Mouse (Mus musculus): ENCODE results near the gene Zcchc2. TPM values are rescaled to one million over a fixed set of nuclear protein-coding genes. Genes with fewer than 3 reads are reported as not detected.

Gene Zcchc2
- total and polyA plus RNA-seq, 3 experiments: 6.8 to 12.6 (median 7.8) TPM

- peaks cover 2 to 8% of the 10 kb centered on the region in 2 experiments; a peak in 2 of 4 replicates for H3K4me1 ChIP-seq (ENCODE audit: control insufficient read depth in 1 of 2, insufficient read depth in 2 of 2)
- no peak for DNase-seq (ENCODE audit: extremely low read depth)
- dilution Hi-C loops (cut with MboI; ENCODE audit: extremely low pct_ligation_motif_present, extremely low pct_unique_long_range_greater_than_20kb, low sequenced_read_pairs): no loop called here
- H3K36me3 ChIP-seq (replicated peaks in 1 of 2; ENCODE audit: control insufficient read depth in 1 of 2, insufficient read depth in 1 of 2, low read length in 1 of 2): no peaks in the 10 kb centered on the region
- in situ Hi-C loops (cut with MboI; ENCODE audit: low pct_ligation_motif_present, low pct_unique_long_range_greater_than_20kb, low sequenced_read_pairs): no loop called here
- no peaks in the 10 kb centered on the region for H3K79me2 ChIP-seq (replicated peaks; ENCODE audit: control insufficient read depth, extremely low read depth, insufficient read depth, poor library complexity, severe bottlenecking)
- no peaks in the 10 kb centered on the region for H3K27me3 ChIP-seq (replicated peaks)
- H3K27ac ChIP-seq (ENCODE audit: insufficient read depth, low read depth): no peak overlapping the region
- TF ChIP-seq NRF1 (IDR thresholded peaks at IDR 0.05; ENCODE audit: low read depth, low read length) (no peak), TCF12 (IDR thresholded peaks at IDR 0.05; ENCODE audit: low read depth, low read length) (no peak)
- no peak overlapping the region for H3K4me2 ChIP-seq (ENCODE audit: insufficient read depth, low read depth, poor library complexity, severe bottlenecking)
- H3K9ac ChIP-seq (ENCODE audit: insufficient read depth, low read depth): no peak overlapping the region
- no peak overlapping the region for H3K4me3 ChIP-seq (replicated peaks in 1 of 3; ENCODE audit: low read depth in 2 of 3, low read length in 2 of 3, poor library complexity in 1 of 3)
- no peaks in the 10 kb centered on the region for H3K9me3 ChIP-seq (replicated peaks; ENCODE audit: low read length)
These were observed 27.4 kb upstream of the Zcchc2 start for GRCm38 (mm10) chr1:105962852-105963251.

GRCm38 (mm10) chr1:105964514-105964913 is 25.7 kb upstream of the Zcchc2 start:
- no peak overlapping the region for H3K27ac ChIP-seq (ENCODE audit: insufficient read depth, low read depth)
- H3K79me2 ChIP-seq (replicated peaks; ENCODE audit: control insufficient read depth, extremely low read depth, insufficient read depth, poor library complexity, severe bottlenecking): no peaks in the 10 kb centered on the region
- dilution Hi-C loops (cut with MboI; ENCODE audit: extremely low pct_ligation_motif_present, extremely low pct_unique_long_range_greater_than_20kb, low sequenced_read_pairs): no loop called here
- in situ Hi-C loops (cut with MboI; ENCODE audit: low pct_ligation_motif_present, low pct_unique_long_range_greater_than_20kb, low sequenced_read_pairs): no loop called here
- no peak overlapping the region for H3K4me2 ChIP-seq (ENCODE audit: insufficient read depth, low read depth, poor library complexity, severe bottlenecking)
- H3K9ac ChIP-seq (ENCODE audit: insufficient read depth, low read depth): no peak overlapping the region
- DNase-seq (ENCODE audit: extremely low read depth): no peak
- TF ChIP-seq MXI1 (IDR thresholded peaks at IDR 0.05; ENCODE audit: low read depth, low read length) (no peak), GABPA (IDR thresholded peaks at IDR 0.05; ENCODE audit: insufficient replicate concordance, low read depth, low read length) (no peak), KAT2A (IDR thresholded peaks at IDR 0.05; ENCODE audit: insufficient replicate concordance, low read length) (no peak), MAFK (IDR thresholded peaks at IDR 0.05; ENCODE audit: insufficient replicate concordance, low read length) (no peak), NRF1 (IDR thresholded peaks at IDR 0.05; ENCODE audit: low read depth, low read length) (no peak), SIN3A (IDR thresholded peaks at IDR 0.05; ENCODE audit: low read length) (no peak), SMC3 (IDR thresholded peaks at IDR 0.05; ENCODE audit: low read depth, low read length) (no peak), ZKSCAN1 (IDR thresholded peaks at IDR 0.05; ENCODE audit: borderline replicate concordance, low read depth, low read length) (no peak), IRF4 (IDR thresholded peaks at IDR 0.05; ENCODE audit: low read depth, low read length) (no peak), HCFC1 (IDR thresholded peaks at IDR 0.05; ENCODE audit: low read depth, low read length) (no peak), BHLHE40 (IDR thresholded peaks at IDR 0.05; ENCODE audit: low read depth, low read length) (no peak)
- H3K4me3 ChIP-seq (replicated peaks in 1 of 3; ENCODE audit: low read depth in 2 of 3, low read length in 2 of 3, poor library complexity in 1 of 3): no peak overlapping the region
- H3K36me3 ChIP-seq (replicated peaks in 1 of 2; ENCODE audit: control insufficient read depth in 1 of 2, insufficient read depth in 1 of 2, low read length in 1 of 2): no peaks in the 10 kb centered on the region
- H3K9me3 ChIP-seq (replicated peaks; ENCODE audit: low read length): no peaks in the 10 kb centered on the region
- no peaks in the 10 kb centered on the region for H3K27me3 ChIP-seq (replicated peaks)
- peaks cover 2 to 10% of the 10 kb centered on the region in 2 experiments; a peak in 2 of 4 replicates for H3K4me1 ChIP-seq (ENCODE audit: control insufficient read depth in 1 of 2, insufficient read depth in 2 of 2)

GRCm38 (mm10) chr1:105965189-105965588 is 25.0 kb upstream of the Zcchc2 start:
- Histone ChIP-seq H3K27ac (ENCODE audit: insufficient read depth, low read depth) (no peak overlapping the region), H3K4me2 (ENCODE audit: insufficient read depth, low read depth, poor library complexity, severe bottlenecking) (no peak overlapping the region), H3K36me3 (replicated peaks in 1 of 2; ENCODE audit: control insufficient read depth in 1 of 2, insufficient read depth in 1 of 2, low read length in 1 of 2) (no peaks in the 10 kb centered on the region), H3K79me2 (replicated peaks; ENCODE audit: control insufficient read depth, extremely low read depth, insufficient read depth, poor library complexity, severe bottlenecking) (no peaks in the 10 kb centered on the region), H3K9ac (ENCODE audit: insufficient read depth, low read depth) (no peak overlapping the region), H3K9me3 (replicated peaks; ENCODE audit: low read length) (no peaks in the 10 kb centered on the region), H3K4me1 (ENCODE audit: control insufficient read depth in 1 of 2, insufficient read depth in 2 of 2) (peaks cover 2 to 10% of the 10 kb centered on the region in 2 experiments; a peak in 2 of 4 replicates), H3K27me3 (replicated peaks) (no peaks in the 10 kb centered on the region), H3K4me3 (replicated peaks in 1 of 3; ENCODE audit: low read depth in 2 of 3, low read length in 2 of 3, poor library complexity in 1 of 3) (no peak overlapping the region)
- DNase-seq (ENCODE audit: extremely low read depth): no peak
- in situ Hi-C loops (cut with MboI; ENCODE audit: low pct_ligation_motif_present, low pct_unique_long_range_greater_than_20kb, low sequenced_read_pairs): no loop called here
- dilution Hi-C loops (cut with MboI; ENCODE audit: extremely low pct_ligation_motif_present, extremely low pct_unique_long_range_greater_than_20kb, low sequenced_read_pairs): no loop called here
- TF ChIP-seq CHD1 (IDR thresholded peaks at IDR 0.05; ENCODE audit: low read depth, low read length) (no peak), MAFK (IDR thresholded peaks at IDR 0.05; ENCODE audit: insufficient replicate concordance, low read length) (no peak), POLR2A (IDR thresholded peaks at IDR 0.05; ENCODE audit: low read depth, low read length) (no peak), JUN (IDR thresholded peaks at IDR 0.05; ENCODE audit: insufficient read depth, low read depth, low read length) (no peak)

Data from CH12.LX (cell line).